Mouse (Mus musculus): ENCODE results near the gene Tac2.
"Not testable (repeated sequence)": the region's sequence is repeated elsewhere in the genome, so short reads cannot be mapped to it uniquely, and the experiment has no call there.

The Tac2 gene

GRCm38 (mm10) chr10:127762926-127763325 is 38.6 kb downstream of the Tac2 start:
- DNase-seq: not testable (repeated sequence)

DNA sequence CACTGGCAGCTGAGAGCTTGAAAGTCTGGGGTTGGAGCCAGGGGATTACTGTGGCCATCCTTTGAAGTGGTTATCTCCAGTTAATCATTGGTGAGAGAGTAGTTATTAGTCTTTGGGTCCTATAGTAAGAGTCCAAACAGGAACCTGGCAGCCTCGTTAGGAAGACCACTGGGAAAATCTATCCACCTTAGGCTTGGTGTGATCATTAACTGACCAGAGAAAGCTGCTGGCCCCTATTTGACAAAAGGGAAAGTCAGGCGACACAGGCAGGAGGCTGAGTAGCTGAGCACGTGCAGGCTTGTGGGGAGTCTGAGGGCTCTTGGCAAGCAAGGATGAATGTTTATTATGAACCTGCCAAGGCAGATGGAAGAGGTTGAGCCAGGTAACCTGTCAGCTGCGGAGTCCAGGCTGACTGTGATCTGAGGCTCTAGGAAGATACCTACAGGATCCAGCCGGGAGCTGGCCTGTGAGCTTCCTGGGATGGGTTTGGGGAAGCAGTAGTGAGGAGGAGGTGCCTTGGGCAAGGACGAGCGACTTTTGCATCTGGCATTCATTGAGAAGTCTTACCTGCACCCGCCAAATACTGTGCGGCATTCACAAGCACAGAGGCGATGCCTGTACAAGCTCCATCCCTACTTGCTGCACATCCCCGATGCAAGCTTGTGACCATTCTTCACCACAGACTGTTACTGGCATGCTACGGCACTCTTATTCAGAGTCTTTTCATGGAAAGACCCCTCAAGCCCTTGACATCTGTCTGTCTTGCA is 39.8 kb downstream of the Tac2 start:
- no peak for DNase-seq

GRCm38 (mm10) chr10:127766564-127766963 is 42.3 kb downstream of the Tac2 start:
- DNase-seq: no peak

DNA sequence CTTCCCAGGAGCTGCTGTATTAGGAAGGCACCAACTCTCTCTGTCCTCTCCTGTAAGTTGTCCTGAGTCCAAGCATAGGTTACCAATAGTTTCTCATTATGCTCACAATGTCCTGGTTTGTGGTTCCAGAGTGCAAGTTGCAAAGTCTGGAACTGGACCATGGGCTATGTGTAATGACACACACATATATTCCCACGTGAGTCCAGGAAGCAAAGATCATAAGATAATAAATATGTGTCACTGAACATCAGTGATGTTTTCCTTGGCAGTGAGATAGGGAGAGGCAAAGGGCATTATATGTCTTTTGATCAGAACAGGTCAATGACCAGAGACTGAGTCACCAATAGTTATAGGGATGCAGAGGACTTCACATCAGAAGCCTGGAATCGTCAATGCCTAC is 51.7 kb downstream of the Tac2 start, which contains the start of gene Rdh9:
TSS of gene Rdh9 (plus strand) at position 376 of the 400 bp plus-strand sequence.
- no peak for DNase-seq
